Mouse (Mus musculus) hindbrain, embryonic 16.5 days (tissue): ENCODE results near the gene Ccdc43. TPM values are rescaled to one million over a fixed set of nuclear protein-coding genes. Genes with fewer than 3 reads are reported as not detected.

Source experiments
- ATAC-seq: fragments of 200-750 bp; cut with Nextera tagmentation; 2 replicates; pipeline ENCODE4 v1.8.0; 2017; ENCODE audit warnings: moderate TSS enrichment, moderate library complexity
- H3K27ac ChIP-seq: fragments of 300-500 bp; sonication (generic); 2 replicates; pipeline ENCODE4 v1.5.1; 2014; ENCODE audit warnings: low read depth, mild to moderate bottlenecking, control low read depth, low read length, moderate library complexity
- H3K27me3 ChIP-seq: fragments of 300-500 bp; sonication (generic); replicated peaks from 2 replicates; pipeline ENCODE4 v1.6.1; 2014; ENCODE audit warnings: low read length; ENCODE audit not compliant: control insufficient read depth, insufficient read depth
- H3K36me3 ChIP-seq: fragments of 300-500 bp; sonication (generic); 2 replicates; pipeline ENCODE4 v1.6.1; 2014; ENCODE audit warnings: mild to moderate bottlenecking, low read length, moderate library complexity, mixed read lengths; ENCODE audit not compliant: control insufficient read depth, insufficient read depth
- H3K4me1 ChIP-seq: fragments of 300-500 bp; sonication (generic); 2 replicates; pipeline ENCODE4 v1.6.1; 2014; ENCODE audit warnings: low read depth, low read length; ENCODE audit not compliant: control insufficient read depth, insufficient read depth
- H3K4me2 ChIP-seq: fragments of 300-500 bp; sonication (generic); 2 replicates; pipeline ENCODE4 v1.6.1; 2014; ENCODE audit warnings: mild to moderate bottlenecking, low read length, control low read depth, moderate library complexity
- H3K4me3 ChIP-seq: fragments of 300-500 bp; sonication (generic); 2 replicates; pipeline ENCODE4 v1.5.1; 2014; ENCODE audit warnings: mild to moderate bottlenecking, low read length, control low read depth, moderate library complexity
- H3K9ac ChIP-seq: fragments of 300-500 bp; sonication (generic); 2 replicates; pipeline ENCODE4 v1.6.1; 2014; ENCODE audit warnings: low read depth, mild to moderate bottlenecking, control low read depth, low read length, moderate library complexity
- H3K9me3 ChIP-seq: fragments of 300-500 bp; sonication (generic); 2 replicates; pipeline ENCODE4 v1.6.1; 2014; ENCODE audit warnings: mild to moderate bottlenecking, low read length, moderate library complexity; ENCODE audit not compliant: control insufficient read depth
- WGBS: fragments of 180-500 bp; shearing (Covaris S2); extraction: QIAGEN DNeasy Blood & Tissue Kit; methylation state at CpG from one replicate; pipeline ENCODE4 v1.1.7; 2014; 5-methylcytosine and 5-hydroxymethylcytosine counted together
- polyA plus RNA-seq: library from polyadenylated mRNA; unstranded; fragments of >200 nt; fragmentation: Nextera tagmentation; extraction: Ambion mirVana; gene quantifications from 2 replicates; pipeline ENCODE4 v1.2.1, GENCODE M21; 2015

Gene Ccdc43
- 33.3 and 34.8 TPM in 2 replicates for polyA plus RNA-seq

DNA sequence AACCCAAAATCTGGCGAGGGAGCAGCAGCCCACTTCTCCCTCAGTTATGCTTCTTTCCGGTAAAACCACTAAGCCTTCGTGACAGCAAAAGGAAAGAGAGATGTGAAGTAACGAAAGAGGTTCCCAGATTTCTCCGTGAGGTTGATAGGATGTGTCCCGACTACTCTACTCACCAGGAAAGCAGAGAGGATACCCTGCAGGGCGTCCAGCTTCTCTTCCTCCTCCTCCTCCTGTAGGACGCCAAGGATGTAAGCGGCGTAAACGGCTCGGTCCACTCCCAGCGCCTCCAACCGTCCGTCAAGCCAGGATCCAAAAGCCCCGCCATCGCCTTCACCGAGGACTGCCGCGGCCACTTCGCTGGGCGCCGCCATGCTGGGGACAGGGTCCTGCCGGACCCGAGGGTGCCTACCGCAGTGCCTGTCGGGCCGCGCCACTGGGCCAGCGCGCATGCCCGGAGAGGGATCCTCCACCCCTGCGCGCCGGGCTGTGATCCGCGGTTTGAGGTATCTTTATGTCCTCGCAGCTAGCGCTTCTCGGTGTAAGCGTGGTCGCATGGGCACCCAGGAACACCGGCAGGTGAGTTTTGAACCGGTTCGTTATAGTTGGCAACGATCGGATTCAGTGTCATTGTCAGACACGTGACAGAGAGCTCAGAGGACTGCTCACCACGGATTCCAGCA is at the start of gene Ccdc43:
Gene Ccdc43 (minus strand): TSS at position 445 of the 680 bp plus-strand sequence.
- under 1% methylated on average over 45 of the region's 49 CpGs for WGBS
- peaks cover 6% of the 10 kb centered on the region for H3K36me3 ChIP-seq
- peaks cover 16% of the 10 kb centered on the region for H3K4me1 ChIP-seq
- H3K4me3 ChIP-seq: peak within 1 kb of the TSS; percentile 80
- ATAC-seq: peak; percentile 99
- H3K4me2 ChIP-seq: peak within 1 kb of the TSS; percentile 60
- peak within 1 kb of the TSS; percentile 88 for H3K27ac ChIP-seq
- peak within 1 kb of the TSS; percentile 88 for H3K9ac ChIP-seq
- H3K9me3 ChIP-seq: no peaks in the 10 kb centered on the region
- no peaks in the 10 kb centered on the region for H3K27me3 ChIP-seq

DNA sequence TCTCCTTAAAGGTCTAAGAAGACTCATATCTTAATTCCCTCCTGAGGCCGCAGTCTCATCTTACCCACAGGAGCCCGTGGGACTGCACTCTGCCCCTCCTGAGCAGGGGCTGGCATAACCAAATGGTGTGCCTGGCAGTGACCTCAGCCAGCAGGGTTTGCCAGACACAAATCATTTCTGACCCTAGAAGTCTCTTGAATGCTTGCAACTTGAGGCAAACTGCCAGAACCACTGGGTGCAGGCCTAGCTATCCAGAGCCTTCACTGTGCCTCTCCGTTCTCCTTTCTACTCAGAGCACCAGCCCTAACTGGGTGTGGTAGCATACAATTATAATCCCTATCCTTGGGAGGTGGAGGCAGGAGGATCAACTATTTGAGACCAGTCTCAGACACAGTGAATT is 47.2 kb upstream of the Ccdc43 start:
- 95% methylated on average over 3 of the region's 3 CpGs for WGBS
- no peaks in the 10 kb centered on the region for H3K9me3 ChIP-seq
- no peaks in the 10 kb centered on the region for H3K36me3 ChIP-seq
- peaks cover 10% of the 10 kb centered on the region for H3K4me1 ChIP-seq
- no peak overlapping the region for H3K4me2 ChIP-seq
- no peaks in the 10 kb centered on the region for H3K27me3 ChIP-seq
- H3K27ac ChIP-seq: no peak overlapping the region
- H3K4me3 ChIP-seq: no peak overlapping the region
- ATAC-seq: no peak
- H3K9ac ChIP-seq: no peak overlapping the region

DNA sequence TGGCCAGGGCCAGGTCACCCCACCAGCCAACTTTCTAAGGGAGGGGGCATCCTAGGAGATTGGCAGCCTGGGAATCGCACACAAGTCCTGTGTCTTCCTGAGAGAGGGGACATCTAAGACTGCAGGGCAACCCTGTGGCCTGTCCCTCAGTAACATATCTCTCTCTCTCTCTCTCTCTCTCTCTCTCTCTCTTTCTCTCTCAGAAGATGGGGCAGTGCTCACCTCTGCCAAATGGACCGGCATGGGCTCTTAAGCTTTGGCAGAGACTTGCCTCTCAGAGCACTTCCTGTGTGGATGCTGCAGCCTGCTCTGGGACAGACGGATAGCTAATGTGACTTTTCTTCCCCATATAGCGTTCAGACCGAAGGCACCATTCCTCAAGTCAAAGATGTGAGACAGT is 45.3 kb upstream of the Ccdc43 start:
- H3K9me3 ChIP-seq: no peaks in the 10 kb centered on the region
- no peak overlapping the region for H3K4me3 ChIP-seq
- H3K27ac ChIP-seq: no peak overlapping the region
- no peak for ATAC-seq
- no peak overlapping the region for H3K4me2 ChIP-seq
- 89% methylated on average over 5 of the region's 5 CpGs for WGBS
- H3K9ac ChIP-seq: no peak overlapping the region
- H3K4me1 ChIP-seq: peaks cover 16% of the 10 kb centered on the region
- no peaks in the 10 kb centered on the region for H3K36me3 ChIP-seq
- no peaks in the 10 kb centered on the region for H3K27me3 ChIP-seq

DNA sequence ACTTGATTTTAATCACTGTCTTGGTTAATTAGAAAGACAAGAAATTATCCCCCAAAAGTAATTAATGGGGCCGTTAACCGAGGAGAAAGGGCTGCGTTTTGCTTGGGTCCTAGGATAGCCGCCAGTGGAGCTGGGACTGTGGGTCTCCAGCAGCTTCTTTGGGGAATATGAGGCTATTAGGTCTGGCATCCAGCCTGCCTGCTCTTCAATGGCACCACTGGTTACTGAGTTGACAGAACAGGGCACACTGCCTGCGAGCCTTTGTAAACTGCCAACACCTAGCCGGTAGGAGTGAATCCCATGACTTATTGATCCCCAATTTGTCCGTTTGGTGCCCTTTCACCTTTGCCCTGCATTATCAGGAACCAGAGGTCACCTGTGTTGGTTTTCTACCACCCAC is 44.5 kb upstream of the Ccdc43 start:
- peaks cover 16% of the 10 kb centered on the region for H3K4me1 ChIP-seq
- ATAC-seq: no peak
- no peaks in the 10 kb centered on the region for H3K9me3 ChIP-seq
- H3K9ac ChIP-seq: no peak overlapping the region
- H3K27me3 ChIP-seq: no peaks in the 10 kb centered on the region
- WGBS: 39% methylated on average over 7 of the region's 7 CpGs
- H3K36me3 ChIP-seq: no peaks in the 10 kb centered on the region
- H3K4me2 ChIP-seq: no peak overlapping the region
- H3K27ac ChIP-seq: no peak overlapping the region
- H3K4me3 ChIP-seq: no peak overlapping the region

DNA sequence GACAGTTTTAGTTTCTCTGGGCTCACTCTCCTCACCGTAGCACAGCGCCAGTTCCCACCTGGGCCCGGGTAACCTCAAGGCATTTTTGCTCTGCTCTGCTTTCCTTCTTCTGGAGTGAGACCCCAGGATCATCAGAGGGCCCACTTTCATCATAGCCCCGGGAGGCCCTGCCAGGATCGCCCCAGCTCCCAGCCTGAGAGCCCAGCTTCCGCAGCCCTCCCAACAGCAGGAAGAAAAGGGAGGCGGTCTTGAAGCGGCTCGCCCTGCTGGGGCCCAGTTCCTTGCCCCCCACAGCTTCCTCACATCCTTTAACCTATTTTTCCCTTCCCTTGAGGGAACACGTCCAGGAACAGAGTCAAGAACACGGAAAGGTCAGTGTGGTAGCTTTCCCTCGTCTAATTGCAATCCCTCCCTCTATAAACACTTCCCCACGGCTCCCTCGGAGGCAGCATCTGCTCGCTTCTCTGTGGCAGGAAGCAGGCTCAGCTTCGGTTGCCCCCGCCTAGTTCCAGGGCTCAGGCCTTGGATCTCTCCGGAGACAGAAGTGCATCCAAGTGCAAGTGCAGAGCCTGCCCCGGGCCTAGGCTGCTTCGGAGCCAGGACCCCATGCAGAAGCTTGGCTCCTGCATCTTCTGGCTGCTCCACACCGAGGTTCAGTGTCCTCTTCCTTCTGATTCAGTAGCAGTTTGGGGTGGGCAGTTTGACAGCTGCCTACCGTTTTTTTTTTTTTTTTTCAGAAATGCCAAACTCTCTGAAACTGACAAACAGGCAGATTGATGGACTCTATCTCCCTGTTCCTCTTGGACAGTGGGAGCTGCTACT is 43.8 kb upstream of the Ccdc43 start:
- Histone ChIP-seq H3K4me2 (no peak overlapping the region), H3K4me1 (peaks cover 16% of the 10 kb centered on the region), H3K4me3 (no peak overlapping the region), H3K9ac (no peak overlapping the region; the same call in 1 of the 2 replicates), H3K36me3 (no peaks in the 10 kb centered on the region), H3K27me3 (no peaks in the 10 kb centered on the region), H3K27ac (peak overlapping the region; percentile 29), H3K9me3 (no peaks in the 10 kb centered on the region)
- 14% methylated on average over 22 of the region's 22 CpGs for WGBS
- 0 out of 2 replicates have a peak, but pooled peaks have one; percentile 40 for ATAC-seq

DNA sequence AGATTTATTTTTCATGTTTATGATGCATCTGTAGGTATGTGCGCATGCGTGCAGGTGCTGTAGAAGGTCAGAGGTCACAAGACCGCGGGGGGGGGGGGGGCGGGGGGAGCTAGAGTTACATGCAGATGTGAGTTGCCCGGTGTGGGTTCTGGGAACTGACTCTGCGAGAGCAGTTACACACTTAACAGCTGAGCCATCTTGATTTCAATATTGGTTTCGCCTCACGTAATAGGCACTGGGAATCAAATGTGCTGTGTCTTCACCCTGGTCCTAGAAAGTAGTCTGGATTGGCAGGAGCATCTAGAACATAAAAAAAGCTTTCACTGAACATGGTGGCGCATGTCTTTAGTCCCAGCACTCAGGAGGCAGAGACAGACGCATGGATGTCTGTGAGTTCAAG is 43.1 kb upstream of the Ccdc43 start:
- no peak overlapping the region for H3K4me2 ChIP-seq

DNA sequence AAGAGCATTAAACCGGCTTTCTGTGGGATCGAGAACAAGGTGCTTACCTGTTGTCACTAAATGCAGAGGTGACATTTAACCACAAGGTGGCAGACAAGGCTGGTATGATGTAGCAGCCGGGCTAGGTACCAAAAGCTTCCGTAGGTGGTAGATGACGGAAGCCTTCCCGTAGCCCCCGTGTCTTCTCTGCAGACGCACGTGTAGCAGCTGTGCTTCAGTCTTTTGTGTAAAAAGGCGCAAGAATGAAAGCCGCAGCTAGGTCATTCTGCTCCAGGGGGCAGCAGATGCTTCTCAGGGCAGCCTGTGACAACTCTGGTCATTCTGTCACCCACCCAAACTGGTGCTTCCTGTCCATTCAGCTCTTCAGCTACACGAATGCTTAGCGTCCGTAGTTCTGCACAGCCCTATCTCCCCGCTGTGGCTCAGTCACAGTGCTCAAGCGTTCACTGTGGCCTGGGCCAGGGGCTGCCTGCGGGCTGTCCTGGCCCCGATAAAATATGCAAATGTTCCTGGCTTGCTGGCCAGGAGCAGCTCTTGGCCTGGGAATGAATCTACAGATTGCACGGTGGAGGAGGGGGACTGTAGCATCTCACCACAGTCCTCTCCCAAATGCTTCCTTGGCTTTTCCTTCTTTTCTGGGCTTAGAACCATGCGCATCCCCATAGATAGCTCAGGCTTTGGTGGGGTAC is 41.8 kb upstream of the Ccdc43 start:
- Histone ChIP-seq H3K4me1 (peaks cover 16% of the 10 kb centered on the region), H3K9me3 (no peaks in the 10 kb centered on the region), H3K4me2 (peak overlapping the region; percentile 56), H3K4me3 (peak overlapping the region; percentile 14), H3K9ac (peak overlapping the region; percentile 58), H3K27me3 (no peaks in the 10 kb centered on the region), H3K27ac (peak overlapping the region; percentile 60), H3K36me3 (no peaks in the 10 kb centered on the region)
- ATAC-seq: peak; percentile 87
- 4% methylated on average over 20 of the region's 20 CpGs for WGBS

More for the DNA sequence above, 43.1 kb upstream of the Ccdc43 start:
- 50% methylated on average over 11 of the region's 11 CpGs for WGBS
- Histone ChIP-seq H3K9me3 (no peaks in the 10 kb centered on the region), H3K4me3 (no peak overlapping the region), H3K27me3 (no peaks in the 10 kb centered on the region), H3K9ac (no peak overlapping the region), H3K36me3 (no peaks in the 10 kb centered on the region), H3K4me1 (peaks cover 16% of the 10 kb centered on the region), H3K27ac (no peak overlapping the region)
- ATAC-seq: no peak

DNA sequence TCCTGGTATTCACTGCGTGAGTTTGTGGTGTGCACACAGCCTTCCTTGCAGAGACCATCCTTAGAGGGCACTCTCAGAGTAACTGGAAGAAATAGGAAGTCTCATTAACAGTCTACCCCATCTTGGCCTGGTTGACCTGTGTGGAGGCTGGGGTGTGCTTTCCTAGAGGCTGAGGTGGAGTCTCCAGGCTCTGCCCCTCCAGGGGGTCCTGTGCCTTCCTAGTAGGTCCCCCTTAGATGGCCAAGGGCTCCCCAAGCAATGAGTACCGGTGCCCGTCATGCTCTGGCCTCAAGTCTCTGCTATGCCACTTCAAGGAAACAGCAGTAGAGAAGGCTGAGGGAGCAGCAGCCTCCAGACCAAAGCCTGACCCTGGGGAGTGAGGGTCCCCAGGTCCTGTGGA is 40.5 kb upstream of the Ccdc43 start:
- no peaks in the 10 kb centered on the region for H3K27me3 ChIP-seq
- H3K4me1 ChIP-seq: peaks cover 16% of the 10 kb centered on the region
- no peaks in the 10 kb centered on the region for H3K9me3 ChIP-seq
- ATAC-seq: no peak
- H3K9ac ChIP-seq: no peak overlapping the region
- no peaks in the 10 kb centered on the region for H3K36me3 ChIP-seq
- H3K4me2 ChIP-seq: no peak overlapping the region
- WGBS: 82% methylated on average over 3 of the region's 3 CpGs
- no peak overlapping the region for H3K27ac ChIP-seq
- no peak overlapping the region for H3K4me3 ChIP-seq

DNA sequence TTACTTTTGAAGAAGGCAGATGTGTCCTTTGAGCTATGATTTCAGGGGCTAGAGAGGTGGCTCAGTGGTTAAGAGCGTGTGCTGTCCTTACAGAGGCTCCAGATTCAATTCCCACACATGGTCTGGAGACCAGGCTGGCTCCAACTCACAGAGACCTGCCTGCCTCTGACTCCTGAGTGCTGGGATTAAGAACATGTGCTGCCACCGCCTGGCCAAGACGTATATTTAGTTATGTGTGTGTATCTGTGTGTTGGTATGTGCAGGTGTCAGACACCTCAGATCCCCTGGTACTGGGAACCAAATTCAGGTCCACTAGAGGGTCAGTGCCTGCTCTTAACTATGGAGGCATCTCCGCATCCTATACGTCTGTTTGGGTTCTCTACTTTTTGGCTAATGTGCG is 37.4 kb upstream of the Ccdc43 start:
- Histone ChIP-seq H3K4me1 (peaks cover 7% of the 10 kb centered on the region), H3K27me3 (no peaks in the 10 kb centered on the region)
- 89% methylated on average over 6 of the region's 6 CpGs for WGBS

More for the DNA sequence above, 37.4 kb upstream of the Ccdc43 start:
- Histone ChIP-seq H3K9ac (no peak overlapping the region), H3K27ac (no peak overlapping the region), H3K4me3 (no peak overlapping the region), H3K4me2 (no peak overlapping the region), H3K36me3 (no peaks in the 10 kb centered on the region), H3K9me3 (no peaks in the 10 kb centered on the region)
- no peak for ATAC-seq
